Mouse (Mus musculus): ENCODE measurements around the gene Gm6899.

Gene Gm6899

DNA sequence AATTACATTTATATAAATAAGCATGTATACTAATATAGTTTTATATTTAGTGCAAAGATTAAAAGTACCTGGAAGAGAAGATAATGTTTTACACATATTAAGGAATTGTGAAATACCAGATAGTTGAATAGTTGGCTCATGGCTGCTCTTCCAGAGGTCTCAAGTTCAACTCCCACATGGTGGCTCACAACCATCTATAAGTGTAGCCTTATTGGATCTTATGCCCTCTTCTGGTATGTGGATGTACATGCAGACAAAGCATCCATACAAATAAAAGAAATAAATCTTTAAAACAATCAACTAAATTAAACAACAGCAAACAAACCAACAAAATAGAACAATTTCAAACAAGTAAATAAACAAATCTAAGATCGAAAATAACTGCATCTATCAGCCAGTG, 49.1 kb downstream of the Gm6899 start:
- no peak for DNase-seq (ENCODE audit: low spot score in 2 of 2)

All from frontal cortex, postnatal 36 days (tissue).